Mouse (Mus musculus) right cerebral cortex, postnatal 10 days (tissue): ENCODE measurements around the gene Chd2.
A peak's percentile ranks its signal among the peaks of the same experiment; 100 is the strongest.

ENCODE experiments used
- DNase-seq, 2 experiments: peaks; one replicate each; pipeline ENCODE4 v3.0.0; 2021; ENCODE audit warnings: low spot score in 2 of 2

Gene Chd2

DNA sequence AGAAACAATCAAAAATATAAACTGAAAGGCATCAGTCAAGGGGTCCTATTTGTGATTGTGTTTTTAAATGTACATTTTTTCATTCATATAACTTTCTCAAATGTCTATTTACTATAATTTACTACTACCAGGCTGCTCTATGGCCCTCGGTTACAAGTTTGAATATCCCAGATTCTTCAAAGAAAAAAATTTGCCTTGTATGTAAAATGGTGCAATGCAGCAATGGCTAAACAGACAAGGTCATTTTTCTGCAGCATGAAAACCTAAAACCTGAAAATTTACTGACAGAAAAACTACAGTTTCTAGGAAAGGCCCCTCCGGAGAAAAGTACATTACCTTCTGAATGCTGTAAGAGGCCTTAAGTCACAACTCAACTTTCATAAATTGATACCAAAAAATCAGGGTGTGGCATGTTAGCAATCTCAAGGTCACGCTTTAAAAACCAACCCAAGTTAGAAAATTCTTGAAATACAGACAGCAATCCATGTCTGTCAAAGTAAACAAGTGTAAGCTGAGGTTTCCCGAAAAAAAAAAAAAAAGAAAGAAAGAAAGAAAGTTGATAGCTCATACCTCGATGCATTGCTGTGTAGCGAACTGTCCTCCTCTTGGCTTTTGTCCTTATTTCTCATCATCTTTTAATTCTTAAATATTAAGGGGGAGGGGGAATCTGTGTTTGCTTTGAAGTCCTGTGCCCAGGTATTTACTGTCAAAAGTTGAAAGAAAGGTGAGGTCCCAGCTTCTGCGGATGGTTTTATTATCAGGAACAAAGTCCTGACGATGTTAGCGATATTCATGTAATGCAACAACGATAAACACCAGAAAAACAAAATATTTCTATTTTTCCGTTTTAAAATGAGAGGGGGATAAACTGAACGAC is 1.2 kb downstream of the Chd2 start:
- DNase-seq: no peak

- DNase-seq: peak in 1 of 2 experiments; percentile 17
These were observed 2.4 kb downstream of the Chd2 start for GRCm38 (mm10) chr7:73539116-73539682.

- no peak for DNase-seq
These were observed 3.1 kb downstream of the Chd2 start for GRCm38 (mm10) chr7:73538424-73539079.

DNA sequence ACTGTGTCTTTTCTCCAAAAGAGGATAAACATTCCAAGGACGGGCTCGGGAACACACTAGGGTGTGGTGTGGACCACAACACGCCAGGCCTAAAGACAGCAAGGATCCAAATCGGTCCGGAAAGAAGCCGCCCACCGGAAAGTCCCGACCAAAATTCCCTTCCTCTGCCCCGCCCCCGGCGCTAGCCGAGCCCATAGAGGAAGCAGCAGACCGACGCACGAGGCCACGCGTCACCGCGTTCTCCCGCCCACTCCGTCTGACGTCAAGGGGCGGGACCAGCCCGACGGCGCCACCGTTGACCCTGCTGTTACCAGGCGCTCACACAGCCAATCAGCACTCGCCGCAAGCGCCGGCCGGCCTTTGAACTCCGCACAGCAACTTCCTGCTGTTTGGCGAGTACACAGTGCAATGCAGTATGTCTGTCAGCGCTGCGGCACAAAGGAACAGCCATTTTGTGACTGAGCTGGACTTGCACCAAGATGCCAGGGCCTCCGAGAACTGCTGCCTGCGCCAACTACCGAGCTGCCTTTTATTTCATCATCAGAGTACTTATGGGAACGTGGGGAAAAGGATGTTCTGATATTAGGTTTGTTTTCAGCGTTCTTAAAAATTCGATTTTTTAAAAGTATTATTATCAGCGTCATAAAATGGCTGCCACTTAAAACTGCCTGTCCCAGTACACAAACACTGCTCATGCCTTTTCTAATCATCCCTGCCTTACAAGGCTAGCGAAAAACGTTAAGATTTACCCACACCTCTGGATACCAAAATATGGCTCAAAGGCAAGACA is 3.8 kb downstream of the Chd2 start:
- peak; percentile 100 for DNase-seq

GRCm38 (mm10) chr7:73537228-73537627 is 4.4 kb downstream of the Chd2 start:
- DNase-seq: peak in 1 of 2 experiments; percentile 15

DNA sequence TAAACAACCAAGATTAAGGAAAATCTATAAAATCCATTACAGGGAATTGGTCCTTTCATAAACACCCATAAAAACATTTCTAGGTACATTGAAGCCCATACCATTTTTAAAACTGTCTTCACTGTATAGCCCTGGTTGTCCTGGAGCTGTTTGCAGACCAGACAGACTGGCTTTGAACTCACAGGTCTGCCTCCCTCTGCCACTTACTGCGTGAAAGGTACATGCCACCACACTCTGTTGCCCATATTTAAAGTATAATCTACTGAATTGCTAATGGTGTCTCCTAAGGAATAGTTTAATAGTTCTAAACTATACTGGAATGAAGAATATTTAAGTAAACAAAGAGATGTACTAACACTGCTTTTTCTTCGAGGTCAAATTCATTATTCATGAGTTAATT is 5.1 kb downstream of the Chd2 start:
- DNase-seq: peak in 1 of 2 experiments; percentile 26

DNA sequence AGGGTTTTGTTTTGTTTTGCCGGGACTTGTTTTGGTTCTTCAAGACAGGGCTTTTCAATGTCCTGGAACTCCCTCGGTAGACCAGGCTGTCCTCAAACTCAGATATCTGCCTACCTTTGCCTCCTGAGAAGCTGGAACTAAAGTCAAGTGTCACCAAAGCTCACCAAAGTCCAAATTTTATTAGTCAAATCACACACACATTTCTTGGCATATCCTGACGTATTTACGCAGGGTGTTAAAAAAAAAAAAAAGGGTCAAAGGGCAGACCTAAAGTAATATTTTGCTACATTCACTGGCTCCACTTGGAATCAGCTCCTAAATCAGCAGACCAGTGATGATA is 5.8 kb downstream of the Chd2 start:
- DNase-seq: no peak

GRCm38 (mm10) chr7:73534937-73535860 is 6.4 kb downstream of the Chd2 start:
- peak in 1 of 2 experiments; percentile 22 for DNase-seq

DNA sequence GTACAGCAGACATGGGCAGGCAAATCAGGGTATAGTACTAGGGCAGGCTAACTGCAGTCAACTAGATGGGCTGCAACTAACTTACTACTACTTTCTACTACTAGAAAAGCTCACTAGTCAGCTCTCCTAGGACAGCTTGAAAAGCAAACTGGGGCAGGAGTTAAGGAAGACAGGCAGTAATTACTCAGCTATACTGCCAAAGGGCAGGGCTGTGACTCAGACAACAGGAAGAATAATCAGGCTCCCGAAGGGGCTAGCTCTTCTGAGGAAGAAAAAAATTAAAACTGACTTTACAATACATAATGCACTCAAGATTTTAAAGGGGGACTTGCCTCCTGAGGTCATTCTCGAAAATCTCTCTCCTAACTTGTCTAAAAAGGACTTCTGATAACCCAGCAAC is 8.2 kb downstream of the Chd2 start:
- DNase-seq: peak in 1 of 2 experiments; percentile 19

- DNase-seq: peak in 1 of 2 experiments; percentile 24
These were observed 8.7 kb downstream of the Chd2 start for GRCm38 (mm10) chr7:73532916-73533315.

- peak in 1 of 2 experiments; percentile 24 for DNase-seq
These were observed 9.5 kb downstream of the Chd2 start for GRCm38 (mm10) chr7:73532139-73532538.

GRCm38 (mm10) chr7:73531506-73532093 is 10.0 kb downstream of the Chd2 start:
- DNase-seq: peak in 1 of 2 experiments; percentile 35

- DNase-seq: peak in 1 of 2 experiments; percentile 20
These were observed 10.8 kb downstream of the Chd2 start for GRCm38 (mm10) chr7:73530846-73531245.

GRCm38 (mm10) chr7:73530164-73530563 is 11.5 kb downstream of the Chd2 start:
- peak in 1 of 2 experiments; percentile 22 for DNase-seq

DNA sequence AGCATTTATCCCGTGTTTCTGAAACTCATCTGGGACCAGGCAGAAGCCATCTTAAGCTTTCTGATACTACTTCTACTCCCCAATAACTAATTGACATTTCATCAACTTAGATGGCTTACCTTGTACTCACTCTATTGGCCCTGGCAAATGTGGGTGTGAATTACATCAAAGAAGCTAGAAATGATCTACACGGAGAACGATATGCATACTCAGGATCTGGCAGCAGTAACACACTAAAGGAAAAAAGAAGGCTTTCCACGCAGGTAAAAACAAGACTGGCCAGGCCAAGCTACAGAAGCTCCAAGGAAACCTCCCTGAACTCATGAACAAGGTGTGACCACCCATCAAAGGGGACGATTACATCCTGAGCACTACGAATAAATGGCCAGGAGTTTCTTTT is 12.4 kb downstream of the Chd2 start:
- DNase-seq: no peak

GRCm38 (mm10) chr7:73528377-73528894 is 13.2 kb downstream of the Chd2 start:
- peak in 1 of 2 experiments; percentile 19 for DNase-seq

DNA sequence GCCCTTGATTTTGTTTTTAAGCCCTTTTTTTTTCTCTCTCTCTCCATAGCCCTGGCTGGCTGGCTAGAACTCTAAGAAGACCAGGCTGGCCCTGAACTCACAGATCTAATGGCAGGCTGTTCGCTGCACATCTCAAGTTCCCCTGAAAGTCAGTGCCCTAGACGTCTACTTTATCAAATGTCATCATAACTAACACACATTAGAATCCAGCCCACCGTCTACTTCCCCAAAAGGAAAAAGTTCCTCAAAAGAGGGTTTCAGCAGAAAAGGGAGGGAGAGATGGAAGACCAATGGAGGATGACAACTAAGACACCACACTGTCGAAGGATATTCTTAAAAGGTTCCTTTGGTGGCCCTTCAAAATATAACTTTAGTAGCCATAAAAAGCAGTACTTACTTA is 14.4 kb downstream of the Chd2 start:
- no peak for DNase-seq

DNA sequence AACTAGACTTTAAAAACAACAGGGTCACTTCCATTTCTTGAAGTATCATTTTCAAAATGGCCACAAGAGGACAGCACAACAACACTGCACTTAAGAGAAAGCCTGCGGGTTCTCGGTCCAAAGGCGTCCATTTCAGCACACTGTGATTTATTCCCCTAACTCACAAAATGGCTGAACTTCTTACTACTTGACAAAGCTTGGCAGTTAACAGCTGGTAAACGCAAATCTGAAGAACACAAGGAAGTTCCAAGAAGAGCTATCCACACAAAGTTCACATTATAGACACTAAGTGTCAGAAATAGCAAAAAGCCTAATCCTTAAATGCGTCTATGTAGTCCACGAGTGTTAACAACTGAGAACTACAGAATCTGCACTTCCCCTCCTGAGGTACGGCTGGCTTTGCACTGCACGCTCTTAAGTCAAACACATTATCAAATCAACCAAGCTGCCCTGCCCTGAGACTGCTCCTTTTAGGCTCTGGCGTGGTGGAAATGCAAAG is 17.1 kb downstream of the Chd2 start:
- peak; percentile 68 to 80 for DNase-seq

GRCm38 (mm10) chr7:73523608-73524259 is 17.9 kb downstream of the Chd2 start:
- DNase-seq: no peak
